Mouse (Mus musculus): ENCODE measurements at regions not wholly inside any gene's neighbourhood (a gene's known extent, or its start where the extent isn't known, plus 50 kb on each side); places are given as distances from the start of the nearest gene placed in this dataset.
"Not testable (repeated sequence)": the region's sequence is repeated elsewhere in the genome, so short reads cannot be mapped to it uniquely, and the experiment has no call there.

DNA sequence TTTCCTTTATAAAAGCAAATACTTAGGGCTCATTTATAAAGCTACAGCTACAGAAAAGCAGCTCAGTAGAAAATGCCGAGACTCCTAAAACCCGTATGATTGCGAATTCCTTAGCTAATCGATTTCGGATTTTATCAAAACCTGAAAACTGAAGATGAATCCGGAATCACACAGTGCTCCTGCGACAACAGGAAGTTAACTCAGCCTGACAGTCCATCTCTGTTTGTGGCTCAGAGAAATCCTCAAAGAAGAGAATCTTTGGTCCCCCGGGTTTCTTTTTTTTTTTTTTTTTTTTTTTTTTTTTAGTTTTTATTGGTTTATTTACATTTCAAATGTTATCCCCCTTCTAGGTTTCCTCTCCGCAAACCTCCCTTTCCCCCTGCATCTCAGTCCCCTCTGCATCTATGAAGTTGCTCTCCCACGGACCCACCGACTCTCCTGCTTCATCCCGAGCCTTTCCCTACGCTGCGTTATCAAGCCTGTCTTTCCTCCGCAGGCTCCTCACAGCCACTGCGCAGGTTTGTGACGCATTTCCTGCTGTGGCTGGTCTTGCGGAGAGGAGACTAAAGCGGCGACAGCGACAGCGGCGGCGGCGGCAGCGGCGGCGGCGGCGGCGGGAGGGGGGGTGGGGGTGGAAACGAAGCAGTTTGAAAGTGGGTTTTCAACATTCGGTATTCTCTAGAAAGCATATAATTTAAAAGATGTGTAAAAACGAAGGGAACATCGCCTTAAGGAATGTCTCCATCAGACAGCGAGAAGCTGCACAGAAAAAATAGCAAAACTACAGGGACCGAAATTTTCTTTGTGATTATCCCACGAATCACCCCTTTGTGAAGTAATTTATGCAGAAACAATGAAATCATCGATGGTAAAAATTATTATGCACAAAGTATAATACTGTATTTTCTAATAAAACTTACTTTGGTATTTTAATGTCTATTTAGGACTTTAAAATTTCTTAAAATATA, 352.3 kb upstream of the Snrpn start:
- peak overlapping the region; percentile 28 for H3K4me3 ChIP-seq (replicated peaks)
- not testable (repeated sequence) for H3K27me3 ChIP-seq (ENCODE audit: control insufficient read depth); H3K9me3 ChIP-seq (ENCODE audit: control insufficient read depth, low read length); H3K4me1 ChIP-seq (ENCODE audit: control insufficient read depth); H3K36me3 ChIP-seq (ENCODE audit: control insufficient read depth)

DNA sequence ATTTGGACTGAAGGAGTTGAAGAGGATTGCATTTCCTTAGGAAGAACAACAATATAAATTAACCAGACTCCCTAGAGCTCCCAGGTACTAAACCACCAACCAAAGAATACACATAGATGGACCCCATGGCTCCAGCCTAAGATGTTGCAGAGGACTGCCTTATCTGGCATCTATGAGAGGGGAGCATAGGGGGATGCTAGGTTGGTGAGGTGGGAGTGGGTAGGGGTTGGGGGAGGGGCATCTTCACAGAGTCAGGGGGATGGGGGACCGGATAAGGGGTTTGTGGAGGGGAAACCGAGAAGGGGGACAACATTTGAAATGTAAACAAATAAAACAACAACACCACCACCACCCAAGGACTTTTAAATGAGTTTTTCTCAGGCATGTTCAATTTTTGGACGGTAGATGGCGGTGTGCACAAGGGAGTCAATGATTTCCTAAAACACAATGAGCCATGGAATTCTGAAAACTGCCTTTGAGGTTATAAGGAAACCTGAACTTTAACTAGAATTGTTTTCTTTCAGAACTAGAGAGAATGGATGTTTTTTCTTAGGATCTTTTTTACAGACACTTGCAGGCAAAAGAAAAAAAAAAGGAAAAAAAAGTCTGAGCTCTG, 347.9 kb upstream of the Snrpn start:
- not testable (repeated sequence) for H3K4me3 ChIP-seq (replicated peaks); H3K9me3 ChIP-seq (ENCODE audit: control insufficient read depth, low read length); H3K4me1 ChIP-seq (ENCODE audit: control insufficient read depth); H3K27me3 ChIP-seq (ENCODE audit: control insufficient read depth); H3K36me3 ChIP-seq (ENCODE audit: control insufficient read depth)

DNA sequence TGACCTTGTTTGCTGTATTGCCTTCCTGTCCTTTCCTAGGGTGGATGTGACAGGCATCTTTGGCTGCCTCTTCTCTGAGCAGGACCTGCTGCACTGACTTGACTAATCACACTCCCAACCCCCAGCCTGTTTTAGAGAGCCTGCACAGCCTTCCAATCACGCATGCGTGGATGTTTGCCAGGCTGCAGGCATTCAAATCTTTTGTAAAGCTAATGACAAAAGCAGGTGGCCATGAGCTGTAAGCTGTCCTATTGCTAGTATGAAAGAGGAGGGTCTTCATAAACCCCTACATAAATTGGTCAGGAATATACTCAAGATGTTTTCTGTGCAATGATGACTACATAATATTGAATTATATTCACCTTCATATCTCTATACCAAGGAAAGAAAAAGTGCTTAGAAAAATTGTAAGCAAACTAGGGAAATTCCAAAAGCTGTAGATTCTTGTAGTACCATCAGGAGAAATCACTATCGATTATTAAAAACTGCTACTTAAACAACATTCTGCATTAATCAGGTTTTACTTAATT, 310.1 kb upstream of the Snrpn start:
- not testable (repeated sequence) for H3K9me3 ChIP-seq (ENCODE audit: control insufficient read depth, low read length); H3K4me3 ChIP-seq (replicated peaks); H3K36me3 ChIP-seq (ENCODE audit: control insufficient read depth); H3K4me1 ChIP-seq (ENCODE audit: control insufficient read depth); H3K27me3 ChIP-seq (ENCODE audit: control insufficient read depth)

DNA sequence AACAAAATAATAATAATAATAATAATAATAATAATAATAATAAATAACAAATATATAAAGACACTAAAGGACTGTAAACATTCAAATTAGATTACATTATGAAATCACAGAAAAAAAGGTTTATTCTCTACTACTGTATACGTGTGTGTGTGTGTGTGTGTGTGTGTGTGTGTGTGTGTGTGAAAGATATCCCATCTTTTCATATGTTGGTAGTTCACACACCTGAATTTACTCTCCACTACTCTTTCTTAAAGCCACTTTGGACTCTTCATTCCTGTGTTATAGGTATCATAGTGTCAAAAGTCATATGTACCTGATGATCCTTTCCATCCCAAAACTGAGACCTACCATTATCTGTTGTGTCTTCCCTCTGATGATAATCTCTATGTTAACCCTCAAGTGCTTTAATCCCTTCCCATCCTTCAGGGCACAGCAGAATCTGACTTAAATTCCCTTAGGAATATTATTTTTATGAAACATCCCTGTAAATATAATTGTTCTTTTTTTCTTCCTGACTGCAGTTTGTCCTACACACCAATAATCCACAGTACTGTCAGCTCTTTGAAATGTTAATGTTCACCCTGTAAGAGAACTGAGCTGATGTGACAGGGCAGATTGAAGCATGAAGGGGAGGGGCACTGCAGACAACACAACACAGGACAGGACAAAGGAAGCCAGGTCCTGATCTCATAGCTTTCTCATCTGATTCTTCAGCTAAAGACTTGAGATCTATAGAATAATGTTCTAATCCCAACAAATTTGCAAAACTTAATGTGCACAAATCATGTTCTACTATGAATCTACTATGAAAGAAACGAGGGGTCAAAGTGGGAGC, 309.4 kb upstream of the Snrpn start:
- H3K9me3 ChIP-seq (ENCODE audit: control insufficient read depth, low read length); H3K27me3 ChIP-seq (ENCODE audit: control insufficient read depth); H3K4me3 ChIP-seq (replicated peaks); H3K4me1 ChIP-seq (ENCODE audit: control insufficient read depth); H3K36me3 ChIP-seq (ENCODE audit: control insufficient read depth): not testable (repeated sequence)

DNA sequence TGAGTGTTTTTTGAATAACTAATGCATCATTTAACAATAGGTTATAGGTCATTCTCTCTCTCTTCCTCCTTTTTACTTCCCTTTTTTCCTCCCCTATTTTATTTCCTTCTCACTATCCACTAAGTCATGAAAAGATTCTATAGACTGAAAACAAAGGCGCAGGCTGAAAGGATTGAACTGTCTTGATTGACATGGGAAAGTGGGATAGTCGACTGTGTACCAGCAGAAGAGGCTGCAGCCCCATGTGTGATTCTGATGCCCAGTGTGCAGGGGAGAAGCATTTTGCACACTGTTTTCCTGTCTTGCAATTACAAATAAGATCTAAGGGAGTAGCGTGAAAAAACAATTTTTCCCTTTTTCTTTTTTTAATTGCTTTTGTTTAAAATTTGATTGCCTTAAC, 298.8 kb upstream of the Snrpn start:
- Histone ChIP-seq H3K4me1 (ENCODE audit: control insufficient read depth) (no peaks in the 10 kb centered on the region), H3K27me3 (ENCODE audit: control insufficient read depth) (no peaks in the 10 kb centered on the region), H3K9me3 (ENCODE audit: control insufficient read depth, low read length) (no peaks in the 10 kb centered on the region), H3K4me3 (replicated peaks) (no peak overlapping the region), H3K36me3 (ENCODE audit: control insufficient read depth) (no peaks in the 10 kb centered on the region)
- no peak for TF ChIP-seq TAL1 (IDR thresholded peaks at IDR 0.05; ENCODE audit: low read length)
- no peak for TF ChIP-seq GATA1 (IDR thresholded peaks at IDR 0.05; ENCODE audit: low read length)

DNA sequence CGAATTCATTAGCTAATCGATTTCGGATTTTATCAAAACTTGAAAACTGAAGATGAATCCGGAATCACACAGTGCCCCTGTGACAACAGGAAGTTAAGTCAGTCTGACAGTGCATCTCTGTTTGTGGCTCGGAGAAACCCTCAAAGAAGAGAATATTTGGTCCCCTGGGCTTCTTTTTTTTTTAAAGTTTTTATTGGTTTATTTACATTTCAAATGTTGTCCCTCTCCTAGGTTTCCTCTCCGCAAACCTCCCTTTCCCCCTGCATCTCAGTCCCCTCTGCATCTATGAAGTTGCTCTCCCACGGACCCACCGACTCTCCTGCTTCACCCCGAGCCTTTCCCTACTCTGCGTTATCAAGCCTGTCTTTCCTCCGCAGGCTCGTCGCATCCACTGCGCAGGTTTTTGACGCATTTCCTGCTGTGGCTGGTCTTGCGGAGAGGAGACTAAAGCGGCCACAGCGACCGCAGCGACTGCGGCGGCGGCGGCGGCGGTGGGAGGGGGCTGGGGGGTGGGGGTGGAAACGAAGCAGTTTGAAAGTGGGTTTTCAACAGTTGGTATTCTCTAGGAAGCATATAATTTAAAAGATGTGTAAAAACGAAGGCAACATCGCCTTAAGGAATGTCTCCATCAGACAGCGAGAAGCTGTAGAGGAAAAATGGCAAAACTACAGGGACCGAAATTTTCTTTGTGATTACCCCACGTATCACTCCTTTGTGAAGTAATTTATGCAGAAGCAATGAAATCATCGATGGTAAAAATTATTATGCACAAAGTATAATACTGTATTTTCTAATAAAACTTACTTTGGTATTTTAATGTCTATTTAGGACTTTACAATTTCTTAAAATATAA, 251.2 kb upstream of the Snrpn start:
- H3K4me1 ChIP-seq (ENCODE audit: control insufficient read depth); H3K36me3 ChIP-seq (ENCODE audit: control insufficient read depth); H3K9me3 ChIP-seq (ENCODE audit: control insufficient read depth, low read length); H3K27me3 ChIP-seq (ENCODE audit: control insufficient read depth): not testable (repeated sequence)
- H3K4me3 ChIP-seq (replicated peaks): peak overlapping the region; percentile 31

DNA sequence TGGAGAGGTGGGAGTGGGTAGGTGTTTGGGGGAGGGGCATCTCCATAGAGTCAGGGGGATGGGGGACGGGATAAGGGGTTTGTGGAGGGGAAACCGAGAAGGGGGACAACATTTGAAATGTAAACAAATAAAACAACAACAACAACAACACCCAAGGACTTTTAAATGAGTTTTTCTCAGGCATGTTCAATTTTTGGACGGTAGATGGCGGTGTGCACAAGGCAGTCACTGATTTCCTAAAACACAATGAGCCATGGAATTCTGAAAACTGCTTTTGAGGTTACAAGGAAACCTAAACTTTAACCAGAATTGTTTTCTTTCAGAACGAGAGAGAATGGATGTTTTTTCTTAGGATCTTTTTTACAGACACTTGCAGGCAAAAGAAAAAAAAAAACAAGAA, 246.9 kb upstream of the Snrpn start:
- not testable (repeated sequence) for H3K9me3 ChIP-seq (ENCODE audit: control insufficient read depth, low read length); H3K36me3 ChIP-seq (ENCODE audit: control insufficient read depth); H3K27me3 ChIP-seq (ENCODE audit: control insufficient read depth); H3K4me1 ChIP-seq (ENCODE audit: control insufficient read depth); H3K4me3 ChIP-seq (replicated peaks)

DNA sequence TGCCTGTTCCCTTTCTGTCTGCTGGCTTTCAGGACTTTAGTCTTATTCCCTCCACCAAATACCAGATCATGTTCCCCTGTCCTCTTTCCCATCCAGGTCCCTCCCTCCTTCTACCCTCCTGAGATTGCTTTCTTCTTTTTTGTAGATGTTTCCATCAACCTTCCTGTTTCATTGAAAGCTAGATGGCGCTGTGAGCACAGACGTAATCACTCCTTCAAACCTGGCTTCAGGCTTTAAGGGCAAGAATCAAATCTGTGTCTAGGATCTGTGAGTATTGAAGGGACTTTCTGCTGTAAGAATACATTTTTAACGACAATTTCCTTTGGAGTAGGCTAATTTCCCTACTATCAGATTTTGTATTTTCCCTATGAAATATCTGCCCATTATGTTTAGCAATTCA, 234.0 kb upstream of the Snrpn start:
- H3K4me1 ChIP-seq (ENCODE audit: control insufficient read depth); H3K4me3 ChIP-seq (replicated peaks); H3K27me3 ChIP-seq (ENCODE audit: control insufficient read depth); H3K36me3 ChIP-seq (ENCODE audit: control insufficient read depth); H3K9me3 ChIP-seq (ENCODE audit: control insufficient read depth, low read length): not testable (repeated sequence)

DNA sequence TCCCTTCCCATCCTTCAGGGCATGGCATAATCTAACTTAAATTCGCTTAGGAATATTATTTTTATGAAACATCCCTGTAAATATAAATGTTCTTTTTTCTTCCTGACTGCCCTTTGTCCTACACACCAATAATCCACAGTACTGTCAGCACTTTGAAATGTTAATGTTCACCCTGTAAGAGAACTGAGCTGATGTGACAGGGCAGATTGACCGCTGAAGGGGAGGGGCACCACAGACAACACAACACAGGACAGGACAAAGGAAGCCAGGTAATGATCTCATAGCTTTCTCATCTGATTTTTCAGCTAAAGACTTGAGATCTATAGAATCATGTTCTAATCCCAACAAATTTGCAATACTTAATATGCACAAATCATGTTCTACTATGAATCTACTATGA, 212.2 kb upstream of the Snrpn start:
- not testable (repeated sequence) for H3K4me1 ChIP-seq (ENCODE audit: control insufficient read depth); H3K36me3 ChIP-seq (ENCODE audit: control insufficient read depth); H3K27me3 ChIP-seq (ENCODE audit: control insufficient read depth); H3K9me3 ChIP-seq (ENCODE audit: control insufficient read depth, low read length); H3K4me3 ChIP-seq (replicated peaks)

Measured in erythroblast, embryonic 14.5 days (primary cell).